Mouse (Mus musculus) stomach, postnatal 0 days (tissue): ENCODE results near the gene Mrpl24.
A peak's percentile ranks its signal among the peaks of the same experiment; 100 is the strongest.

Experiments used
- CTCF ChIP-seq: IDR thresholded peaks from 2 replicates; pipeline ENCODE4 v1.5.1; 2016; ENCODE audit warnings: antibody characterized with exemption, low read depth, mild to moderate bottlenecking, moderate library complexity
- EP300 ChIP-seq: optimal IDR thresholded peaks from 2 replicates; pipeline ENCODE3; 2016; ENCODE audit warnings: antibody characterized with exemption

DNA sequence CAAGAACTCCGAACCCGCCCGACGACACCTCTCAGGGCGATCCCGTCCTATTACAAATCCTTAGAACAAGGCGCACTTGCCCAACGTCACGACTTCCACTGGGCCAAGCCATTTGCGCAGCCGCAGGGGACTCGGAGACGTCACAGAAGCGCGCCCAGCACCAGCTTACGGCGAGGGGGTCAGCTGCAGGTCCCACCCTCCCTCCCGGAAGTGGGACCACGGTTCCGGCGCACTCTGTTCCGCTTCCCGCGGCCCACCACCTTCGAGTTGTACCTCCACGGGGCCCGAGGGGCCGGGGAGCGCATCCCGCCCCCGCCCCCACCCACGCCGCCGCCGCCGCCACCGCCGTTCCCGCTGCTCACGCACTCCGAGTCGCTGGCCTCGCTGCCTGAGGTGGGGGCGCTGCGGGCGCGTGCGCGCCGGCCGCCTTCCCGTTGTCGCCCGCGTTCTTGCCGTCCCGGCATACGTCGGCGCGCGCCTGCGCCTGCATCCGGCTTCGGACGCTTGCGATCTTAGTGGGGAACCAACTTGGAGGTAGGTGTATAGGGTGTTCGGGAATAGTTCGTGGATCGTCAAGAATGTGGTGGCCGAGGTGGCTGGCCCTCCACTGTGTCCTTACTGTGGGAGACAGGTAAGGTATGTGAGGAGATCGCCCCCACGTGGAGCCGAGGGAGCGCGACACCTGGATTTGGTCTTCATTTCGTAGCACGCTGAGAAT is 10.9 kb downstream of the Mrpl24 start, which contains the start of the genes Isg20l2 and Rrnad1:
- TF ChIP-seq EP300, result no peak
- peak; percentile 85 for TF ChIP-seq CTCF
